Mouse (Mus musculus) small intestine, adult 2 months (tissue): ENCODE measurements around the gene Rps25. TPM values are rescaled to one million over a fixed set of nuclear protein-coding genes. Genes with fewer than 3 reads are reported as not detected.
"Not testable (repeated sequence)": the region's sequence is repeated elsewhere in the genome, so short reads cannot be mapped to it uniquely, and the experiment has no call there.

Experiments used
- H3K27ac ChIP-seq: fragments of 200-500 bp; 2 replicates; pipeline ENCODE4 v1.5.1; 2012; ENCODE audit warnings: low read depth, low read length, control low read depth, inconsistent platforms; ENCODE audit not compliant: insufficient read depth
- H3K27me3 ChIP-seq: fragments of 200-500 bp; 2 replicates; pipeline ENCODE4 v1.6.1; 2012; ENCODE audit warnings: mild to moderate bottlenecking, moderate library complexity, low read length, inconsistent platforms; ENCODE audit not compliant: control insufficient read depth, insufficient read depth
- H3K36me3 ChIP-seq: fragments of 200-500 bp; 2 replicates; pipeline ENCODE4 v1.6.1; 2012; ENCODE audit warnings: mild to moderate bottlenecking, low read length, control low read depth, inconsistent platforms; ENCODE audit not compliant: control insufficient read depth, insufficient read depth
- H3K4me1 ChIP-seq: fragments of 200-500 bp; 2 replicates; pipeline ENCODE4 v1.6.1; 2012; ENCODE audit warnings: low read length, inconsistent platforms, mixed read lengths; ENCODE audit not compliant: control insufficient read depth, insufficient read depth, insufficient read length
- H3K4me3 ChIP-seq: fragments of 200-500 bp; 2 replicates; pipeline ENCODE4 v1.5.1; 2012; ENCODE audit warnings: low read depth, mild to moderate bottlenecking, control low read depth, inconsistent platforms, low read length, moderate library complexity
- CTCF ChIP-seq: fragments of 200-500 bp; IDR thresholded peaks from 2 replicates; pipeline ENCODE4 v1.5.1; 2012; ENCODE audit warnings: low read depth, mild to moderate bottlenecking, control low read depth, inconsistent platforms, low read length, moderate library complexity, mixed read lengths; ENCODE audit not compliant: insufficient replicate concordance, insufficient read length; ENCODE audit errors: extremely low read depth
- POLR2A ChIP-seq: fragments of 200-500 bp; IDR thresholded peaks from 2 replicates; pipeline ENCODE4 v1.6.1; 2012; ENCODE audit warnings: low read depth, mild to moderate bottlenecking, control low read depth, inconsistent platforms, low read length, moderate library complexity
- WGBS: fragments of 180-500 bp; shearing (Covaris S2); methylation state at CpG from one replicate; pipeline ENCODE4 v1.1.7; 2018; 5-methylcytosine and 5-hydroxymethylcytosine counted together
- polyA plus RNA-seq: library from polyadenylated mRNA; depleted of rRNA; stranded (reverse); fragments of >200 nt; gene quantifications from 2 replicates; pipeline ENCODE4 v1.2.3, GENCODE M21; 2012

The Rps25 gene
- polyA plus RNA-seq, 1 experiment: 48.3 TPM

DNA sequence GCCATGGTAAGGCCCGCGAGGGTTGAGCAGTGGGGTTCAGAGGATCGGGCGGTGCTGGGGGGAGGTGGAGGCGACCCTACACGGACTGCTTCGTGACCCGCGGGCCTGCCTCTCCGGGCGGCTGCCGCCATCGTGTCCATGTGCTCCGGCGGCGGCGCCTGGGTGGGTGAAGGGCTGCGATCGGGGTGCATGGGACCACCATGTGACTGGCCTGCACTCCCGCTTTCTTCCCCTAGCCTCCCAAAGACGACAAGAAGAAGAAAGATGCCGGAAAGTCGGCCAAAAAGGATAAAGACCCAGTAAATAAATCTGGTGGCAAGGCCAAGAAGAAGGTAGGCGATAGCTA, 786 bp downstream of the Rps25 start:
- Histone ChIP-seq H3K27ac (no peak overlapping the region), H3K36me3 (peaks cover 53% of the 10 kb centered on the region), H3K27me3 (no peaks in the 10 kb centered on the region), H3K4me1 (no peaks in the 10 kb centered on the region), H3K4me3 (peak overlapping the region; percentile 89)
- 1% methylated on average over 24 of the region's 24 CpGs for WGBS
- no peak for TF ChIP-seq POLR2A
- TF ChIP-seq CTCF: no peak

- H3K4me1 ChIP-seq: not testable (repeated sequence)
These were observed 1.8 kb downstream of the Rps25 start for GRCm38 (mm10) chr9:44408693-44409092.

GRCm38 (mm10) chr9:44410647-44411336, 3.9 kb downstream of the Rps25 start:
- no peak overlapping the region for H3K4me3 ChIP-seq
- no peaks in the 10 kb centered on the region for H3K27me3 ChIP-seq
- TF ChIP-seq POLR2A: no peak
- TF ChIP-seq CTCF: no peak
- no peak overlapping the region for H3K27ac ChIP-seq
- H3K36me3 ChIP-seq: peaks cover 49% of the 10 kb centered on the region
- WGBS: 66% methylated on average over 2 of the region's 2 CpGs
- no peaks in the 10 kb centered on the region for H3K4me1 ChIP-seq

More at GRCm38 (mm10) chr9:44408693-44409092, 1.8 kb downstream of the Rps25 start:
- H3K27ac ChIP-seq, H3K27me3 ChIP-seq: not testable (repeated sequence)
- H3K4me3 ChIP-seq: peak overlapping the region; percentile 51; the same call in 1 of the 2 replicates
- WGBS: 62% methylated on average over 9 of the region's 9 CpGs
- peaks cover 53% of the 10 kb centered on the region for H3K36me3 ChIP-seq

DNA sequence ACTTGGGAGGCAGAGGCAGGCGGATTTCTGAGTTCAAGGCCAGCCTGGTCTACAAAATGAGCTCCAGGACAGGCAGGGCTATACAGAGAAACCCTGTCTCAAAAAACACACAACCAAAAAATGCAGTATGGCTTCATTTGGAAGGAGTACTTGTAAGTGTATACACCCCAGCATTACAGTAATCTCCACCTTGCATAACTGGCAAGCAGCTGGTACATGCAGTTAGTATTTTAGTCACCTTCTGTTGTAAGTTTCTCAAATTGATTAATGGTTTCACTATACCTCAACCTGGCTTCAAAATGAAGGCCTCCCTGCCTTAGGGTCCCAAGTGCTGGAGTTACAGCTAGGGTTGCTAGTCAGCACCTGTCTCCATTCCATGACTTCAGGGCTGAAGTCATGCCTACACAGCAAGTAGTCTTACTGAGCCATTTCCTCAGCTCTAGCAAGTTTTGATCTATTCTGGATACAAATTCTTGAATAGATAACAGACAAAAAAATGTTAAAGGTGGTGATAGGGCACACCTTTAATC, 4.7 kb downstream of the Rps25 start:
- no peaks in the 10 kb centered on the region for H3K4me1 ChIP-seq
- H3K36me3 ChIP-seq: peaks cover 50% of the 10 kb centered on the region
- H3K4me3 ChIP-seq: no peak overlapping the region
- TF ChIP-seq CTCF (no peak), POLR2A (no peak)
- WGBS: 88% methylated on average over 1 of the region's 1 CpGs
- no peaks in the 10 kb centered on the region for H3K27me3 ChIP-seq
- H3K27ac ChIP-seq: no peak overlapping the region

DNA sequence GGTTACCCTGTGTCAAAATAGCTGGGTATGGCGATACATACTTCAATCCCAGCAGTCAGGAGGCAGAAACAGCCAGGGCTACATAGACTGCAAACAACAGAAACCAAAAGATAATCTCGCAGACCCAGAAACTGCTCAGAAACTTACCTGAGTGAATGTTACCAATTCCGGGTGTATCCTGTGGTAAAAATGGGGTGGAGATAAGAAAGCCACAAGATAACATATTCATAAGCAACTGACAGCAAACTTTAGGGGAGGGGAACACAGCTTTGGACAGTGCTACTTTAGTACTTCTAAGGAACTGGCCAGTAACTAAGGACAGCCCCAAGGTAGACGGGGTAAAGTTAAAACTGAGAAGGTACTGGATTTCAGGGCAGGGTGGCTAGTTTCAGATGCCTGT, 5.4 kb downstream of the Rps25 start:
- 57% methylated on average over 4 of the region's 4 CpGs for WGBS
- Histone ChIP-seq H3K27ac (no peak overlapping the region), H3K36me3 (peaks cover 50% of the 10 kb centered on the region), H3K27me3 (no peaks in the 10 kb centered on the region), H3K4me3 (no peak overlapping the region), H3K4me1 (peaks cover 2% of the 10 kb centered on the region; the same call in 1 of the 2 replicates)
- TF ChIP-seq POLR2A: no peak
- no peak for TF ChIP-seq CTCF

GRCm38 (mm10) chr9:44412781-44413180, 5.8 kb downstream of the Rps25 start:
- Histone ChIP-seq H3K36me3 (peaks cover 50% of the 10 kb centered on the region), H3K4me3 (no peak overlapping the region), H3K4me1 (peaks cover 2% of the 10 kb centered on the region; the same call in 1 of the 2 replicates), H3K27me3 (no peaks in the 10 kb centered on the region), H3K27ac (no peak overlapping the region)
- no peak for TF ChIP-seq CTCF
- no peak for TF ChIP-seq POLR2A
- WGBS: 75% methylated on average over 2 of the region's 2 CpGs

DNA sequence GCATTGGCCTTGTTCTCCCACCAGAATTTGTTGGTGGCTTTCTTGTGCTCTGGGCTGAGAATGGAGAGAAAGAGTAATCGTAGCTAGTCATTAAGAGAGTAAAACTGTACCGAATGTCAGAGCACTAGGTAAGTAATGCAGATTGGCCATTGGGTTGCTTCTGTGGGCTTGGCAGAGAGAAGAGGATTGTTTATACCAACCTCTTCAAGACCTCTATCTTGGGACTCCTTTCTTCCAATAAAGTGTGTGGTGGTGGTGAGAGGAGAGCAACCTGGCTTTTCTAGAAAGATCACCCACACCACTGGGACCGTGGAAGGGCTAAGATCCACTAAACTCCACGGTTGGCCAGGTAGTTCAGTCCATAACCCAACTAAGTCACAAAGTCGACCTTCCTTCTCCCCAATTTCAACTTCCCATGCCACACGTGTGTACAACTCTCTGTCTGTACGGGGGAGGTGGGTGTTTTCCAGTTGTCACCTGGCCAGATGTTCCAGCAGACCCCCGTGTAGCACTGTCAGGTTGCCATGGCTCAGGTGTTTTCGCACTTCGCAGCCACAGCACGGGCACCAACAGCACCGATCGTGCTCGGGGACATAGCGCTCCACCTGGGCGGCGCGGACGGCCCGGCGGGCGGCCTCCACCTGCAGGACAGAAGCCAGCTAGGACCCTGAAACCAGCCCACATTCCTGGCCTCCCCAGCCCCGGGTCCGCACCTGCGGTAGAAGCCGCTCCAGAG, 10.4 kb downstream of the Rps25 start:
- TF ChIP-seq CTCF: no peak
- no peak for TF ChIP-seq POLR2A
- peaks cover 2% of the 10 kb centered on the region; the same call in 1 of the 2 replicates for H3K4me1 ChIP-seq
- 2% methylated on average over 26 of the region's 26 CpGs for WGBS
- H3K27me3 ChIP-seq: no peaks in the 10 kb centered on the region
- H3K4me3 ChIP-seq: peak overlapping the region; percentile 87
- peak overlapping the region; percentile 34 for H3K27ac ChIP-seq
- peaks cover 18% of the 10 kb centered on the region for H3K36me3 ChIP-seq
